Mouse (Mus musculus) embryonic facial prominence, embryonic 10.5 days (tissue): ENCODE measurements around the gene Olfr1555-ps1. TPM values are rescaled to one million over a fixed set of nuclear protein-coding genes. Genes with fewer than 3 reads are reported as not detected.
"Not testable (repeated sequence)": the region's sequence is repeated elsewhere in the genome, so short reads cannot be mapped to it uniquely, and the experiment has no call there.

Experiments used
- DNase-seq: peaks from one replicate; pipeline ENCODE4 v3.0.0-alpha.2; 2017; ENCODE audit warnings: low spot score
- H3K27ac ChIP-seq: fragments of 300-500 bp; sonication (generic); replicated peaks from 2 replicates; pipeline ENCODE4 v1.5.1; 2016; ENCODE audit warnings: mild to moderate bottlenecking
- H3K27me3 ChIP-seq: fragments of 300-500 bp; sonication (generic); replicated peaks from 2 replicates; pipeline ENCODE4 v1.6.1; 2016; ENCODE audit warnings: low read depth, mild to moderate bottlenecking; ENCODE audit not compliant: poor library complexity, severe bottlenecking
- H3K36me3 ChIP-seq: fragments of 300-500 bp; sonication (generic); replicated peaks from 2 replicates; pipeline ENCODE4 v1.6.1; 2016; ENCODE audit warnings: mild to moderate bottlenecking, moderate library complexity
- H3K4me1 ChIP-seq: fragments of 300-500 bp; sonication (generic); 2 replicates; pipeline ENCODE4 v1.6.1; 2016
- H3K4me3 ChIP-seq: fragments of 300-500 bp; sonication (generic); 2 replicates; pipeline ENCODE4 v1.5.1; 2016; ENCODE audit warnings: mild to moderate bottlenecking, moderate library complexity
- H3K9me3 ChIP-seq: fragments of 300-500 bp; sonication (generic); 2 replicates; pipeline ENCODE4 v1.6.1; 2016; ENCODE audit warnings: mild to moderate bottlenecking
- WGBS: fragments of 180-500 bp; shearing (Covaris S2); methylation state at CpG from one replicate; pipeline ENCODE4 v1.1.7; 2016; 5-methylcytosine and 5-hydroxymethylcytosine counted together
- polyA plus RNA-seq: library from polyadenylated mRNA; unstranded; fragments of >200 nt; fragmentation: Nextera tagmentation; extraction: Ambion mirVana; gene quantifications from 2 replicates; pipeline ENCODE4 v1.2.1, GENCODE M21; 2016

Gene Olfr1555-ps1
- polyA plus RNA-seq = not detected in 2 replicates

- not testable (repeated sequence) for H3K27ac ChIP-seq, H3K4me3 ChIP-seq, H3K9me3 ChIP-seq, DNase-seq, H3K27me3 ChIP-seq, H3K4me1 ChIP-seq, H3K36me3 ChIP-seq
- 57% methylated on average over 1 of the region's 1 CpGs for WGBS
Observed at GRCm38 (mm10) chr19:12170062-12170599, at the start of gene Olfr1555-ps1. Gene Olfr1555-ps1, minus strand, starts transcription at chr19:12170112.

DNA sequence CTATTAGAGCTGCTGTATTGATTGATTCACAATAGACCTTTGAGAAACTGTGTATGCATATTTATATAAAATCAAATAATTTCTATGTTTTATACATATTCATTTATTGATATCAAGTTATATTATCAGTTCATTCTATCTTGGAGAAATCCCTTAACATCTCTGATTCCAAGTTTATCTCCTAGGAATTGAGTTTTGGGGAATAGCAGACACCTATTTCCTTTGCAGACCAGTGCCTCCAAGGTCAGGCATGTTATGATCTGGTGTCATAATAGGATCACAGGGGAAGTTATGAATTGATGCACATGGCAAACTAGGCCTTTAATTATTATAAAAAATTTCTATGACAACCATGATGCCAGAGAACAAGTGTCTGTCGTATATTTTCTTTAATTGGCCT is 30.4 kb upstream of the Olfr1555-ps1 start, which contains the start of gene Olfr1431:
Gene Olfr1431 (plus strand): TSS at position 301 of the 400 bp plus-strand sequence.
- no peaks in the 10 kb centered on the region for H3K9me3 ChIP-seq
- no peaks in the 10 kb centered on the region for H3K4me1 ChIP-seq
- no peak within 1 kb of the TSS for H3K27ac ChIP-seq
- no peaks in the 10 kb centered on the region for H3K36me3 ChIP-seq
- 85% methylated on average over 1 of the region's 1 CpGs for WGBS
- no peaks in the 10 kb centered on the region for H3K27me3 ChIP-seq
- DNase-seq = no peak
- no peak within 1 kb of the TSS for H3K4me3 ChIP-seq

- not testable (repeated sequence) for H3K27me3 ChIP-seq, H3K27ac ChIP-seq, H3K4me3 ChIP-seq, H3K4me1 ChIP-seq, DNase-seq, H3K36me3 ChIP-seq, H3K9me3 ChIP-seq
- WGBS = 79% methylated on average over 4 of the region's 4 CpGs
Observed at GRCm38 (mm10) chr19:12199076-12199475, 29.2 kb upstream of the Olfr1555-ps1 start.

GRCm38 (mm10) chr19:12175431-12175830 is 5.5 kb upstream of the Olfr1555-ps1 start:
- H3K4me1 ChIP-seq, H3K27ac ChIP-seq, H3K4me3 ChIP-seq, H3K27me3 ChIP-seq, H3K9me3 ChIP-seq, DNase-seq, H3K36me3 ChIP-seq: not testable (repeated sequence)
- WGBS = 87% methylated on average over 5 of the region's 5 CpGs

- Histone ChIP-seq H3K27ac (no peak overlapping the region), H3K4me3 (no peak overlapping the region), H3K36me3 (no peaks in the 10 kb centered on the region), H3K27me3 (no peaks in the 10 kb centered on the region), H3K4me1 (peaks cover 4% of the 10 kb centered on the region; the same call in 1 of the 2 replicates), H3K9me3 (no peaks in the 10 kb centered on the region)
- DNase-seq = no peak
- WGBS = 94% methylated on average over 3 of the region's 3 CpGs
Observed at GRCm38 (mm10) chr19:12145452-12145851, 24.5 kb downstream of the Olfr1555-ps1 start.

- no peak overlapping the region for H3K4me3 ChIP-seq
- H3K27ac ChIP-seq = no peak overlapping the region
- no peaks in the 10 kb centered on the region for H3K36me3 ChIP-seq
- peak; percentile 9 for DNase-seq
- WGBS = 39% methylated on average over 1 of the region's 1 CpGs
- no peaks in the 10 kb centered on the region for H3K9me3 ChIP-seq
- H3K27me3 ChIP-seq = no peaks in the 10 kb centered on the region
- peaks cover 4% of the 10 kb centered on the region; the same call in 1 of the 2 replicates for H3K4me1 ChIP-seq
Observed at GRCm38 (mm10) chr19:12143356-12143755, 26.6 kb downstream of the Olfr1555-ps1 start.

- DNase-seq = no peak
- H3K4me1 ChIP-seq = no peaks in the 10 kb centered on the region
- no peak overlapping the region for H3K27ac ChIP-seq
- WGBS = 32% methylated on average over 2 of the region's 2 CpGs
- no peaks in the 10 kb centered on the region for H3K36me3 ChIP-seq
- H3K9me3 ChIP-seq = no peaks in the 10 kb centered on the region
- H3K4me3 ChIP-seq = no peak overlapping the region
- no peaks in the 10 kb centered on the region for H3K27me3 ChIP-seq
Observed at GRCm38 (mm10) chr19:12134289-12134688, 35.6 kb downstream of the Olfr1555-ps1 start.

DNA sequence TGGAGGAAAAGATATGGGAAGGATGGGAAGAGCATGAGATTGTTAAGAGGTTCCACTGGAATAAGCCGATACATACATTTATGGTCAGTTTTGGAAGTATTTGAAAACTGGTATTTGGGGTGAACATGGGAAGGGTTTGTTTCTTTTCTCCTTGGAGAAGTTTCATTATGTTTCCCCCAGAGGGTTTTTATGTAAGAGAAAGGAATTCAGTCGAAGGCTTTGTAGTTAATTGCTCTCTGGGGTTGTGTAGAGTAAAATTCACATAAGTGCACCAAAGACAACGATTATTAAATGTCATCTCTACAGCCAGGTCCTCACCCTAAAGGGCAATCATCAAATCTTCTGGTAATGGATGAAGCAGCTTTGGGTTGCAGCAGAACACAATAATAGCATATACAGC is 46.8 kb downstream of the Olfr1555-ps1 start, which contains the start of gene Olfr76:
Gene Olfr76 (minus strand): TSS at position 101 of the 400 bp plus-strand sequence.
- Histone ChIP-seq H3K4me3 (no peak within 1 kb of the TSS), H3K9me3 (no peaks in the 10 kb centered on the region), H3K27ac (no peak within 1 kb of the TSS), H3K4me1 (no peaks in the 10 kb centered on the region), H3K27me3 (no peaks in the 10 kb centered on the region), H3K36me3 (no peaks in the 10 kb centered on the region)
- 74% methylated on average over 3 of the region's 3 CpGs for WGBS
- no peak for DNase-seq

- Histone ChIP-seq H3K4me1 (no peaks in the 10 kb centered on the region), H3K36me3 (no peaks in the 10 kb centered on the region), H3K27me3 (no peaks in the 10 kb centered on the region), H3K27ac (no peak overlapping the region), H3K4me3 (no peak overlapping the region), H3K9me3 (no peaks in the 10 kb centered on the region)
- WGBS = 90% methylated on average over 3 of the region's 3 CpGs
- no peak for DNase-seq
Observed at GRCm38 (mm10) chr19:12116464-12116863, 53.4 kb downstream of the Olfr1555-ps1 start.

DNA sequence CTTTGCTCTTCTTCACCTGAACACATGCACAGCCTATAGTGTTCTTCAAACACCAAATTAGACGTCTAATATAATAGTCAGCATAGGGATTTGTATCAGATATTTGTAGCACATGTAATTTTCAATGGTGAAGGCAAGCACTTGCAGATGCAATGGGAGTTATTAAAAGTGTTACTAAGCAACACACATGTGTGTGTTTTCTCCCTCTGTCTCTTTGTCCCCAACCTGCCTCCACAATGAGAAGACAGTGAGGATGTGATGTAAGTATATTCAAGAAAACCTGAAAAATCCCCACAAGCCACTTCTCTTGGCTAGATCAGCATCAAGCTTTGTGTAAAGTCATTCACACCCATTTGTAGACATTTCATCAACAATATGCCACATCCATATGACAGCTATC is 54.1 kb downstream of the Olfr1555-ps1 start, which contains the start of gene Olfr1428:
Gene Olfr1428 (minus strand): TSS at position 101 of the 400 bp plus-strand sequence.
- no peaks in the 10 kb centered on the region for H3K4me1 ChIP-seq
- no peak for DNase-seq
- WGBS = 79% methylated on average over 1 of the region's 1 CpGs
- no peak within 1 kb of the TSS for H3K4me3 ChIP-seq
- no peaks in the 10 kb centered on the region for H3K36me3 ChIP-seq
- H3K27ac ChIP-seq = no peak within 1 kb of the TSS
- no peaks in the 10 kb centered on the region for H3K9me3 ChIP-seq
- H3K27me3 ChIP-seq = no peaks in the 10 kb centered on the region

Other genes starting within 250 kb of the Olfr1555-ps1 start
- gene Osbp, start 204.2 kb downstream of the Olfr1555-ps1 start, polyA plus RNA-seq = 2.8 and 3.5 TPM in 2 replicates
- 0.04 and 0.09 TPM in 2 replicates for gene Olfr1423, start 128.8 kb downstream of the Olfr1555-ps1 start, polyA plus RNA-seq
- gene Olfr1424, start 107.4 kb downstream of the Olfr1555-ps1 start, polyA plus RNA-seq = not detected in 2 replicates
- not detected in 2 replicates for gene Olfr1425, start 92.4 kb downstream of the Olfr1555-ps1 start, polyA plus RNA-seq
- not detected in 2 replicates for gene Olfr1426, start 78.1 kb downstream of the Olfr1555-ps1 start, polyA plus RNA-seq
- not detected in 2 replicates for gene Olfr1427, start 66.8 kb downstream of the Olfr1555-ps1 start, polyA plus RNA-seq
- not detected in 2 replicates for gene Olfr1428, start 54.2 kb downstream of the Olfr1555-ps1 start, polyA plus RNA-seq
- gene Olfr76, start 46.9 kb downstream of the Olfr1555-ps1 start, polyA plus RNA-seq = not detected in 2 replicates
- gene Olfr1431, start 30.5 kb upstream of the Olfr1555-ps1 start, polyA plus RNA-seq = not detected in 2 replicates
- not detected in 2 replicates for gene Olfr1432, start 62.5 kb upstream of the Olfr1555-ps1 start, polyA plus RNA-seq
- gene Olfr262, start 71.5 kb upstream of the Olfr1555-ps1 start, polyA plus RNA-seq = not detected in 2 replicates
- gene Olfr235, start 90.9 kb upstream of the Olfr1555-ps1 start, polyA plus RNA-seq = not detected in 2 replicates
- gene Olfr1434, start 109.7 kb upstream of the Olfr1555-ps1 start, polyA plus RNA-seq = not detected in 2 replicates
- gene Olfr1436, start 129.0 kb upstream of the Olfr1555-ps1 start, polyA plus RNA-seq = not detected in 2 replicates
- not detected in 2 replicates for gene Olfr1437, start 155.0 kb upstream of the Olfr1555-ps1 start, polyA plus RNA-seq
- gene Olfr1438-ps1, start 165.8 kb upstream of the Olfr1555-ps1 start, polyA plus RNA-seq = not detected in 2 replicates
- not detected in 2 replicates for gene Olfr1440, start 217.2 kb upstream of the Olfr1555-ps1 start, polyA plus RNA-seq
- gene Olfr1441, start 247.3 kb upstream of the Olfr1555-ps1 start, polyA plus RNA-seq = not detected in 2 replicates